Mouse (Mus musculus) cerebellum, postnatal 4 days (tissue): ENCODE data around the gene Ppp2r3a.

ENCODE experiments used
- DNase-seq, 2 experiments: peaks; one replicate each; pipeline ENCODE4 v3.0.0; 2022; ENCODE audit warnings: low spot score in 2 of 2, mixed read lengths in 1 of 2

The Ppp2r3a gene

GRCm38 (mm10) chr9:101251644-101252337 is at the start of gene Ppp2r3a:
Ppp2r3a (minus strand) TSS chr9:101251795.
- peak; percentile 99 to 100 for DNase-seq

- DNase-seq = no peak
Measured at GRCm38 (mm10) chr9:101300441-101300935, 48.9 kb upstream of the Ppp2r3a start.

DNA sequence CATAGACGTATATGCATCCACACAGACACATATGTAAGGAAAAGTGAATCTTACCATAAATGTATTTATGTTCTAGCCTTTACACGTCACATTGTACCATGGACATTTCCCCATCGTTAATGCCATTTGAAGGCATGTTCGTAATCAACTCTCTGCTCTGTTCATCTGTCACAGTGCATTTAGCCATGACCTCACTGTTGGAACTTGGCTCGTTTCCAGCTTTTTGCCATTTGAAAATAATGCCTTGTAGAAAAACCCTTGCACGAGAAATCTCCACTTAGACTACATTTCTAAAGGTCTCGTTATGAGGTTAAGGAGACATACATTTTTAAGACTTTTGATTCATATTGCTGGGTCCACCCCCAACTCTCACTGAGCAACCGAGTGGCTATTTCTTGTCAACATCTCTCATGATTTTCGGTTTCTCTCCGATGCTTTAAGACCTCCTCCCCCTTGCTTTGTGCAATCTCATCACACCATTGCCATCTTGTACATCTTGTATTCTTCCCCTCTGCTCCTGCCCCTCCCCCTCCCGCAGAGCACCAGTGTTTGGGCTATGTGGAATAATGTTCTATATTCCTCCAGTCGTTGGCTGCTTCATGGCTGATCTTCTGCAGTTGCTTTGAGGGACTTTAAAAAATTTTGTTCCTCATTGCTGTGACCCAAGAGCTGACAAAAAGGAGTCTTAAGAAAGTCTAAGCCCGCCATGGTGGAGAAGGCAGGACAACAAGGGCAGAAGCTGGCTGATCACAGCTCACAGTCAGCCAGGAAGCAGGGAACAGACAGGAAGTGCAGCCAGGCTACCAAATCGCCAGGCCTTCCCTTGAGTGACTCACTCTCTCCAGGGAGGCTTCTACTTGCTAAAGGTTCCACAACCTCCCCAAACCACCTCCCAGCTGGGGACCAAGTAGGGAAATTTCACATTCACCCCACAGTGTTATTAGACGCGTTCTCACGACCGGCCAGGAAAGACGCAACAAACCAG is 40.4 kb upstream of the Ppp2r3a start:
- peak in 1 of 2 experiments; percentile 39 for DNase-seq

DNA sequence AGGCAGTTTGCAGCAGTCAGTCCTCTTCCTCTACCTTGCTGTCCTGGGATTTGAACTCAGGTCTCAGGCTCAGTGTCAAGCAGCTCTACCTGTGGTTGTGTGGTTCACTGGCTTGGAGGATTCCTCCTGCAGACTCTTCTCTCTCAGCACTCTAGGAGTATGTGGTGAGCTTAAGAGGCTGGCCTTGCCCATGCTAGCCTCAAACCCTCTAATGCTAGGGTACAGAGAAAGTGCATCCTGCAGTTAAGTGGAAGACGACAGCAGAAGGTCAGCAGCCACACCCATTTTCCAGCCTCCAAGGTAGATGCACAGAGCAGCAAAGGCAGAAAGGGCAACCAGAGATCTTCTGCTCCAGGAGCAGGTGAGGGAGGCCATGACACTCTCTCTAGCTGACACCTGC is 39.3 kb upstream of the Ppp2r3a start:
- no peak for DNase-seq

DNA sequence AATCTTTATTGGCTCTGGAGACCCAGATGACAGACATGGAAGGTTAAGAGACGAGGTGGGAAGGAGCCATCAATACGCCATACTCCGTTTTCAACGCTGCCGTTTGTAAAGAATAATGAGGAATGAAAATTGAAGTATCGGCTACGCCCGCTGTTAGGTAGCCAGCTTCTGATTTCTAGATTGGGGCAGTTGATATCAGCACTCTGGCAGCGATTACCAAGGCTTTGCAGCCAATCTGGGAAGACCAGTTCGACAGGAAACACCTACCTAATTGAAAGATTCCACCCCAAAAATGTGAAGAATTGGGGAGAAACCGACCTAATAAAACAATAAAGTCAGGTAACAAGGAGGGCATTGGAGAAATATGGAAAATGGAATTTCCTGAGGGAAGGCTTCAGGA is 38.2 kb upstream of the Ppp2r3a start:
- no peak for DNase-seq

GRCm38 (mm10) chr9:101288901-101289647 is 37.5 kb upstream of the Ppp2r3a start:
- no peak for DNase-seq

DNA sequence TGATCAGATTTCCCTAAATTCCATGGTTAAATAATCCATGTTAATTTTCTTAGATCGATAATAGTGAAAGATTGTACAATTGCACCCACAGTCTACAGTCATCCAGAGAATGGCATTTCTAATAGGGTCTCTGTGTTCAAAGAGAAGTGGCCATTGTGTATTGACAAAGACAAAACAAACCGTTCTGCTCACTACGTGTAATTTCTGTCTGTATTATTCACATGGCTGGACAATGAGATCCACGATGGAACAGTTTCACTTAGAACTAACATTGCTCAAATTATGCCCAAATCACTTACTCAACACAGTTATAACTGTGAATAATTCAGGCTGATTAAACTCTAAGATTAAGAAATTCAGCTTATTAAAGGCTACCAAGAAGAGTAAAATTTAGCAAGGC is 35.2 kb upstream of the Ppp2r3a start:
- no peak for DNase-seq

DNA sequence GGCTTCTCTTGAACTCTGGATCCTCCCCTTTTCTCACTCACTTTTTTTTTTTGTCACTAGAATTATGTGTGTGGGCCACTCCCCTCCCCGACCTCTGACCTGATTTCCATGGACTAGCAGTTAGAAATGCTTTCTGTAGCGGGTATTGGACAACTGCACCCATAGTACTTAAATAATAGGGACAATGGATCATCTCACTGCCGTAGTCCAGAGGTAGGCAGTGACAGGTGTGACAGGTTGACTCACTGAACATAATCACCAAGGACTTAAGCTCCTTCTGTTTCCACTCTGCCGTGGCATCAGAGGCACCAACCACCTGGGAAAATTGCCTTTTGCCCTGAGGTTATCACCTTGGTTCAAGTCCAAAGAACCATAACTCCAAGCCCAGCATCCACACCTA is 32.5 kb upstream of the Ppp2r3a start:
- no peak for DNase-seq

DNA sequence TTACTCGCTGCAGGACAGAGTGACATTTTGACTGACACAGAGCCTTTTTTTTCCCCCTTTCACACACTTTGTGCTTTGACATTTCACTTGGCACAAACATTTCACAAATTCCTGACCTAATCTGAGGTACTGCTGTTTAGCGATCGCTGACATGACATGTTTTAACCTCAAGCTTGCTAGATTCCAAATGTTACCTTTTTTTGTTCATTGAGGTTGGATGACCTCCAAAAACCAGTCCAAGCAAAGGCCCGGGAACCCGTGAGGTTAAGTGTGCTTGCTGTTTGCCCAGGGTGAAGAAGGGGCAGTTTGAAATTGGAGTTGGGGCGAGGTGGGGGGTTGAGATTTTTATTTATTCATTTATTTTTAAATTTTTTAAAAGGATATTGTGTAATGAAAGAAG is 31.1 kb upstream of the Ppp2r3a start:
- DNase-seq = no peak

DNA sequence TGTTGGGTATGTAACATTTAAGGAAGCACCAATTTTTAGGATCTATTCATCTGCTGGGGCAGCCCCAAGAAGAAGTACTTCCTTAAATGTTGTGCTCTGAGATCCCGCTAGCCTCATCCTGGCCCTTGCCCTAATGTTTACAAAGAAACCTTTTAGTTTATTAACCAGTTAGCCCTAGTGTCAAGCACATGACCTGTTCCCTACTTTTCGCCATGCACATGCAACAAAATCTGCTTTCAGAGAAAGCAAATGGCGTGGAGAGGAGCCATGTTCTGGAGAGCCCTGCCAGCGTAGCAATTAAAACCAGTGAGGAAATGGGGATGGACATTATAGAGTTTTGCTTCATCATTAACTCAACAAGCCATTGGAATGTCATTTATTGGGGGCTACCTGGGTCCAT is 30.3 kb upstream of the Ppp2r3a start:
- DNase-seq = no peak

DNA sequence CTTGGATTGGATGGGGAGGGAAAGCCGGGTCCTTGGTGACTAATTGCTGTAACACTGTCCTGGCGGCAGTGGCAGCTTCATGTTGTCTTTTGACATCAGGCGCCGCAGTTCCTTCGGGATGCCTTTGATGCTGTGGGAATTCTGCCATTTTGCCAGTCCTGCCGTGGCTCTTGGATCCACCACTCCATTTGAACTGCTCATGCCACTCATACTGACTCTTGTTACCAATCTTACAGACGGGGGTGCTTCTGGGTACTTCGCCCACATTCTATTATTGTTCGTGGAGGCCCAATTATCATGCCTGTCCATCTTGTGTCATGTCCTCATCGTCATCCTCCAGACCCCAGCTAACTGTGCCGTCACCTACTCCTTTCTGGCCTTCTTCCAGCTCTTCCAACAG is 29.7 kb upstream of the Ppp2r3a start:
- no peak for DNase-seq

GRCm38 (mm10) chr9:101280867-101281266 is 29.3 kb upstream of the Ppp2r3a start:
- no peak for DNase-seq

DNA sequence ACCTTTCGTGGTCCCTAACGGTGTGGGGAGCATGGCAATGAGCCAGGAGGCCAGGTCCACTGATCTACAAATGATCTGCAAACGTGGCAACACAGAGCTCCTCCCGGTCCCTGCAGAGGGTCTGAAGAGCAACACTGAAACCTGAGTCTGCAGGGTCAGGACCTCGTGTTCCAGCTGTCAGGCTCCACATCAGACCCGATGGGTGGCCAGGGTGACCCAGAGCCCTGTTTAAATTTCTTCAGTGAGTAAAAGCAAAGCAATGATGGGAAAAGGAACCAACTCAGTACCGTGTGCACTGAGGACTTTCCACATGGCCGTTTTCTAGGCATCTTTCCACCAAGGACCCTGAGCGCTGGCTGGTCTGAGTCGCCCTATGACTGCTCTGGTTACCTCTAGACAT is 28.6 kb upstream of the Ppp2r3a start:
- DNase-seq = no peak

DNA sequence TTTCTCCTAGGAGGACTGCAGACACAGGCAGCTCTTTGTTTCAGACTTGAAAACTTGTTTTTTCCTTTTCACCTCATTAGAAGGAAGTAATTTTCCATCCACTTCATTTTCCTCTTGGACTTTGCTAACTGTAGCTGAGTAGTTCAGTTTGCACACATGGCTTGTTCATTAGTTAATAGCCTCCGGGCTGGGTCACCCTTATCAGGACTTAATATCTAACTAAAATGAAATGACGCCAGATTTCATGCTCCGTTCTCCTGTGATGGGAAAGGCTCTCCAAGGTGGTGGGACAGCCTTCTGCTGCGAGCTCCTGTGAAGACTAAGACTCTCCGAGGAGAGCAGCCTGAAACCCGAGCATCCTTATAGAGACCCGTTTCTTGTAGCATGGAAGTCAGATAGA is 21.1 kb upstream of the Ppp2r3a start:
- DNase-seq = no peak

GRCm38 (mm10) chr9:101270020-101270419 is 18.4 kb upstream of the Ppp2r3a start:
- DNase-seq = no peak

DNA sequence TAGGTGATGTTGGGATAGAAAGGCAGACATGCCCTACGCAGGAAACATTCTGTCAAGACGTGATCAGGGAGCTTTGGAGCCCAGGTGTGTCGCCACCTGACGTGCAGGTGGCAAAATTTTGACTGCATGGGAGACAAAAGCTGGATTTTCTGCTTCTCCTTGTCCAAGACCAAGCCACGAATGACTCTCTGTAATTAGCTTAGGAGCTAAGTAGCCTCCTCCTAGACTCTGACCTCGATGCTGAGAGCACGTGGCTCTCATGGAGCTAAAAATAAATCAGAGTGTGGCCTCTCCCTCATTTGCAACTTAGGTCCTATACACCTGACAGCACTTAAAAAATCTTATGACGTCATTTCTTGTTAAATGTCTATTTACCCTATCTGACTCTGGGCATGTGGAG is 14.4 kb upstream of the Ppp2r3a start:
- no peak for DNase-seq

DNA sequence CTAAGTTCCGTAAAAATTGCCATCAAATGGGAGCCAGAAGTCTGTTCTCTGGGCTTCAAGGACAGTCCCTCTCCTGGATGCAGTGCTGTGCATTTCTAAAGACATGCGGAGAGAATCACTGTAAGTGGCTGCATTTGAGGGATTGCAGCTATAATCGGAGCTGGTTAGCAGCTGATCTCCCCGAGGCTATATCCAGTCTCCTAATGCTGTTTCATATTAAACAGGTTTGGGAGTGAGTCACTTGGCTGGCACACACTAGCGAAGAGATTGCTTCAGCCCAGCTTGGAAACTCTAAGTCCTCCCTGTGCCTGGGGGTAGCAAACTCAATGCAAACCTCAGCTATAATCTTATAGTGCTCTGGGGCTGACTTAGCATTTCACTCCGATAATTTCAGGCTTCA is 14.0 kb upstream of the Ppp2r3a start:
- DNase-seq = no peak

DNA sequence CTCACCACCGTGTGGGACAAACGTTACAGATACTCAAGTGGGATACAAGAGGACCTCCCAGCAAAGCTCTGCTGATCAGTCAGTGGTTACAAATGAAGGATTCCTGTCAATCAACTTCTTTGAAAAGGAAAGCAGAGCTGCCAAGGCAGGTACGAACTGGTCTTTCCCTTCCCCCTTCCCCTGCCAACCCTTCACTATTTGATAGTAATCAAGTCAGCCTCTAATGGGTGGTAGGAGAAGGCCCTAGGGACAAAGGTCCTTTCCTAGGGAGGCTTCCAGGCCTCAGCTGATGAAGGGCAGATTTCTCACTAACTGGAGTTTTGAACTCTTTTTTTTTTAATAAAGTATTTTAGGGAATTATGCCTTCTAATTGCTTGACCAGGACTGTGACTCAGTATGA is 11.2 kb upstream of the Ppp2r3a start:
- DNase-seq = no peak

GRCm38 (mm10) chr9:101261989-101262571 is 10.5 kb upstream of the Ppp2r3a start:
- DNase-seq = no peak

DNA sequence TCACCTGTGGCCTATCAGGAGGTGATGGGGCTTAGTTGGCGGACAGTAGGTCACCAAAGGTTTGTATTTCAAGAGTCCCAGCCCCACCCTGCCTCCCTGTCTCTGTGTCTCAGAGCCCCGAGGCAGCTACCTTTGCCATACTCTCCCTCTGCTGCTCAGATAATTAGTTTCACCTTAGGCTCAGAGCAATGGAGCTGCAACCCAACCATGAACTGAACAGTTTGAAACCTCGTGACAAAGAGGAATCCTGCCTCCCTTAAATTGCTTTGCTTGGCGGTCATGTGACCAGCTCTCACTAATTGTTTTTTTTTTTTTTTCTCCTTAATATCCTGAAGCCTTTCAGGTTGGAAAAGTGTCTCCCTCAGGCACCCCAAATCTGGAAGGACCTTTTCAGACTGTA is 9.8 kb upstream of the Ppp2r3a start:
- DNase-seq = no peak

DNA sequence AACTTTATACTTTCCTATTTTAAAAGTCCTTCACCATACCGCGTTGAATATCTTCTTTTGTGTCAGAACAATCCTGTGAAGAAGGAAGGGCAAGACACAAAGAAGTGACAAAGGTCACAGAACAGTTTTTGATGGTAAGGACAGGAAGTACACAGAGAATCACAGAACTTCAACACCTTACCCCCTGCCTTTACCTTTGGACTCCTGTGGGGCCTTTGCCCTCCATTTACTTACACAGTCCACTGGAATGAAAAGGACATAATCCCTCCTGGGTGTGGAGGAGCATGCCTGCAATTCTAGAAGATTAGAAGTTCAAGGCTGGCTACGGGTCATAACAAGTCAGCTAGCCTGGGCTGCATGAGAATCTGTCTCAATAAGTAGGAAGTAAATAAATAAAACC is 1.5 kb upstream of the Ppp2r3a start:
- DNase-seq = no peak

GRCm38 (mm10) chr9:101252541-101252940 is 946 bp upstream of the Ppp2r3a start:
- DNase-seq = no peak
